Mouse (Mus musculus) hindbrain, embryonic 15.5 days (tissue): ENCODE measurements around the gene Pom121l2. TPM values are rescaled to one million over a fixed set of nuclear protein-coding genes. Genes with fewer than 3 reads are reported as not detected.

ENCODE experiments used
- ATAC-seq: fragments of 200-750 bp; cut with Nextera tagmentation; 2 replicates; pipeline ENCODE4 v1.8.0; 2017; ENCODE audit warnings: low read depth, moderate number of reproducible peaks, moderate TSS enrichment; ENCODE audit not compliant: low FRiP score
- H3K27ac ChIP-seq: fragments of 300-500 bp; sonication (generic); replicated peaks from 2 replicates; pipeline ENCODE4 v1.5.1; 2015; ENCODE audit warnings: mild to moderate bottlenecking, inconsistent platforms
- H3K27me3 ChIP-seq: fragments of 300-500 bp; sonication (generic); 2 replicates; pipeline ENCODE4 v1.6.1; 2015; ENCODE audit warnings: control low read depth, inconsistent platforms
- H3K36me3 ChIP-seq: fragments of 300-500 bp; sonication (generic); 2 replicates; pipeline ENCODE4 v1.6.1; 2015; ENCODE audit warnings: control low read depth, inconsistent platforms
- H3K4me1 ChIP-seq: fragments of 300-500 bp; sonication (generic); replicated peaks from 2 replicates; pipeline ENCODE4 v1.6.1; 2015; ENCODE audit warnings: control low read depth, inconsistent platforms
- H3K4me2 ChIP-seq: fragments of 300-500 bp; sonication (generic); 2 replicates; pipeline ENCODE4 v1.6.1; 2015; ENCODE audit warnings: moderate library complexity, mild to moderate bottlenecking, inconsistent platforms
- H3K4me3 ChIP-seq: fragments of 300-500 bp; sonication (generic); 2 replicates; pipeline ENCODE4 v1.5.1; 2015; ENCODE audit warnings: mild to moderate bottlenecking, inconsistent platforms
- H3K9ac ChIP-seq: fragments of 300-500 bp; sonication (generic); 2 replicates; pipeline ENCODE4 v1.6.1; 2015; ENCODE audit warnings: inconsistent platforms
- H3K9me3 ChIP-seq: fragments of 300-500 bp; sonication (generic); 2 replicates; pipeline ENCODE4 v1.6.1; 2016; ENCODE audit warnings: control low read depth, inconsistent platforms
- WGBS: fragments of 180-500 bp; shearing (Covaris S2); methylation state at CpG from one replicate; pipeline ENCODE4 v1.1.7; 2015; 5-methylcytosine and 5-hydroxymethylcytosine counted together
- polyA plus RNA-seq: library from polyadenylated mRNA; unstranded; fragments of >200 nt; fragmentation: Nextera tagmentation; extraction: Ambion mirVana; gene quantifications from 2 replicates; pipeline ENCODE4 v1.2.1, GENCODE M21; 2015

Gene Pom121l2
- 0.08 TPM in 1 of 2 replicates, not detected in the other for polyA plus RNA-seq

GRCm38 (mm10) chr13:21980981-21981802 is at the start of gene Pom121l2:
Gene Pom121l2 (plus strand): TSS chr13:21981194.
- H3K9me3 ChIP-seq, result no peaks in the 10 kb centered on the region
- H3K36me3 ChIP-seq, result no peaks in the 10 kb centered on the region
- ATAC-seq, result peak; percentile 66; the same call in 1 of the 2 replicates
- H3K4me2 ChIP-seq, result peak within 1 kb of the TSS; percentile 83
- no peak within 1 kb of the TSS for H3K27ac ChIP-seq
- peak within 1 kb of the TSS; percentile 46 for H3K4me3 ChIP-seq
- peak within 1 kb of the TSS; percentile 37 for H3K9ac ChIP-seq
- peaks cover 72% of the 10 kb centered on the region for H3K27me3 ChIP-seq
- WGBS, result under 1% methylated on average over 58 of the region's 58 CpGs
- H3K4me1 ChIP-seq, result peaks cover 11% of the 10 kb centered on the region

- no peaks in the 10 kb centered on the region for H3K4me1 ChIP-seq
- 66% methylated on average over 6 of the region's 6 CpGs for WGBS
- no peak overlapping the region for H3K4me3 ChIP-seq
- no peak overlapping the region for H3K4me2 ChIP-seq
- H3K27ac ChIP-seq, result no peak overlapping the region
- H3K9me3 ChIP-seq, result no peaks in the 10 kb centered on the region
- H3K36me3 ChIP-seq, result no peaks in the 10 kb centered on the region
- peaks cover 13% of the 10 kb centered on the region; the same call in 1 of the 2 replicates for H3K27me3 ChIP-seq
- no peak overlapping the region for H3K9ac ChIP-seq
- no peak for ATAC-seq
Measured at GRCm38 (mm10) chr13:21931740-21932139, 49.3 kb upstream of the Pom121l2 start.

- no peak for ATAC-seq
- no peaks in the 10 kb centered on the region for H3K9me3 ChIP-seq
- no peak overlapping the region for H3K4me3 ChIP-seq
- H3K4me2 ChIP-seq, result peak overlapping the region; percentile 42
- no peaks in the 10 kb centered on the region for H3K4me1 ChIP-seq
- H3K36me3 ChIP-seq, result no peaks in the 10 kb centered on the region
- H3K9ac ChIP-seq, result no peak overlapping the region
- WGBS, result 9% methylated on average over 28 of the region's 28 CpGs
- H3K27me3 ChIP-seq, result peaks cover 14% of the 10 kb centered on the region; the same call in 1 of the 2 replicates
- no peak overlapping the region for H3K27ac ChIP-seq
Measured at GRCm38 (mm10) chr13:21933626-21934548, 47.1 kb upstream of the Pom121l2 start.

GRCm38 (mm10) chr13:21934982-21935791 is 45.8 kb upstream of the Pom121l2 start:
- WGBS, result 14% methylated on average over 17 of the region's 17 CpGs
- Histone ChIP-seq H3K9ac (no peak overlapping the region), H3K4me1 (no peaks in the 10 kb centered on the region), H3K27ac (no peak overlapping the region), H3K9me3 (no peaks in the 10 kb centered on the region), H3K27me3 (peaks cover 14% of the 10 kb centered on the region; the same call in 1 of the 2 replicates), H3K36me3 (no peaks in the 10 kb centered on the region), H3K4me2 (peak overlapping the region; percentile 40; the same call in 1 of the 2 replicates), H3K4me3 (no peak overlapping the region)
- ATAC-seq, result no peak

GRCm38 (mm10) chr13:21935833-21936232 is 45.2 kb upstream of the Pom121l2 start:
- Histone ChIP-seq H3K9ac (no peak overlapping the region), H3K27ac (no peak overlapping the region), H3K27me3 (peaks cover 14% of the 10 kb centered on the region; the same call in 1 of the 2 replicates), H3K9me3 (no peaks in the 10 kb centered on the region), H3K4me1 (no peaks in the 10 kb centered on the region), H3K36me3 (no peaks in the 10 kb centered on the region), H3K4me3 (peak overlapping the region; percentile 16), H3K4me2 (peak overlapping the region; percentile 40)
- ATAC-seq, result no peak
- 6% methylated on average over 7 of the region's 7 CpGs for WGBS

- WGBS, result 5% methylated on average over 17 of the region's 17 CpGs
- Histone ChIP-seq H3K27ac (no peak overlapping the region), H3K36me3 (no peaks in the 10 kb centered on the region), H3K4me2 (peak overlapping the region; percentile 20), H3K4me3 (0 out of 2 replicates have a peak overlapping the region, but pooled peaks have one; percentile 1), H3K9me3 (no peaks in the 10 kb centered on the region), H3K27me3 (peaks cover 14% of the 10 kb centered on the region; the same call in 1 of the 2 replicates), H3K9ac (no peak overlapping the region), H3K4me1 (no peaks in the 10 kb centered on the region)
- ATAC-seq, result no peak
Measured at GRCm38 (mm10) chr13:21936968-21937367, 44.0 kb upstream of the Pom121l2 start.

GRCm38 (mm10) chr13:21940213-21940612 is 40.8 kb upstream of the Pom121l2 start:
- Histone ChIP-seq H3K27me3 (peaks cover 12% of the 10 kb centered on the region; the same call in 1 of the 2 replicates), H3K4me2 (peak overlapping the region; percentile 65), H3K4me1 (no peaks in the 10 kb centered on the region), H3K9me3 (no peaks in the 10 kb centered on the region), H3K9ac (peak overlapping the region; percentile 46), H3K27ac (peak overlapping the region; percentile 67), H3K4me3 (peak overlapping the region; percentile 61), H3K36me3 (no peaks in the 10 kb centered on the region)
- under 1% methylated on average over 19 of the region's 19 CpGs for WGBS
- ATAC-seq, result peak; percentile 82

GRCm38 (mm10) chr13:21940811-21941321 is 40.1 kb upstream of the Pom121l2 start:
- peak overlapping the region; percentile 67 for H3K27ac ChIP-seq
- peaks cover 4% of the 10 kb centered on the region for H3K4me1 ChIP-seq
- peak overlapping the region; percentile 65 for H3K4me2 ChIP-seq
- peak overlapping the region; percentile 57 for H3K9ac ChIP-seq
- 0% methylated on average over 16 of the region's 16 CpGs for WGBS
- no peaks in the 10 kb centered on the region for H3K36me3 ChIP-seq
- no peaks in the 10 kb centered on the region for H3K9me3 ChIP-seq
- H3K4me3 ChIP-seq, result peak overlapping the region; percentile 61
- peaks cover 12% of the 10 kb centered on the region; the same call in 1 of the 2 replicates for H3K27me3 ChIP-seq
- ATAC-seq, result no peak

- no peak overlapping the region for H3K9ac ChIP-seq
- peaks cover 1% of the 10 kb centered on the region; the same call in 1 of the 2 replicates for H3K36me3 ChIP-seq
- H3K4me1 ChIP-seq, result peaks cover 18% of the 10 kb centered on the region
- H3K27me3 ChIP-seq, result no peaks in the 10 kb centered on the region
- no peak overlapping the region for H3K27ac ChIP-seq
- ATAC-seq, result no peak
- WGBS, result 74% methylated on average over 1 of the region's 1 CpGs
- H3K9me3 ChIP-seq, result no peaks in the 10 kb centered on the region
- H3K4me3 ChIP-seq, result no peak overlapping the region
- no peak overlapping the region for H3K4me2 ChIP-seq
Measured at GRCm38 (mm10) chr13:21943644-21944043, 37.4 kb upstream of the Pom121l2 start.

GRCm38 (mm10) chr13:21944592-21944925 is 36.4 kb upstream of the Pom121l2 start:
- Histone ChIP-seq H3K27me3 (no peaks in the 10 kb centered on the region), H3K36me3 (peaks cover 10% of the 10 kb centered on the region), H3K4me2 (peak overlapping the region; percentile 83), H3K4me3 (peak overlapping the region; percentile 80), H3K9me3 (no peaks in the 10 kb centered on the region), H3K27ac (peak overlapping the region; percentile 80), H3K4me1 (peaks cover 18% of the 10 kb centered on the region), H3K9ac (peak overlapping the region; percentile 75)
- ATAC-seq, result peak; percentile 69; the same call in 1 of the 2 replicates
- WGBS, result 1% methylated on average over 7 of the region's 7 CpGs
